Mouse (Mus musculus): ENCODE results near the gene Fn3krp.
A peak's percentile ranks its signal among the peaks of the same experiment; 100 is the strongest.

Gene Fn3krp

GRCm38 (mm10) chr11:121420830-121421552 lies at the start of gene Fn3krp:
Gene Fn3krp (plus strand): TSS chr11:121421401.
- peak; percentile 99 for DNase-seq (ENCODE audit: low read depth, low spot score)

- no peak for DNase-seq (ENCODE audit: low read depth, low spot score)
These were observed 47.9 kb upstream of the Fn3krp start for GRCm38 (mm10) chr11:121373305-121373704.

- no peak for DNase-seq (ENCODE audit: low read depth, low spot score)
These were observed 42.6 kb upstream of the Fn3krp start for GRCm38 (mm10) chr11:121378644-121379043.

- DNase-seq (ENCODE audit: low read depth, low spot score): no peak
These were observed 40.9 kb upstream of the Fn3krp start for GRCm38 (mm10) chr11:121380294-121380693.

- DNase-seq (ENCODE audit: low read depth, low spot score): peak; percentile 99
These were observed 33.2 kb upstream of the Fn3krp start, which contains the start of gene Rab40b for GRCm38 (mm10) chr11:121387750-121388553. Gene Rab40b (minus strand): TSS chr11:121388251.

GRCm38 (mm10) chr11:121388554-121388945 lies 32.7 kb upstream of the Fn3krp start:
- no peak for DNase-seq (ENCODE audit: low read depth, low spot score)

- DNase-seq (ENCODE audit: low read depth, low spot score): no peak
These were observed 30.4 kb upstream of the Fn3krp start for GRCm38 (mm10) chr11:121390793-121391192.

- no peak for DNase-seq (ENCODE audit: low read depth, low spot score)
These were observed 28.8 kb upstream of the Fn3krp start for GRCm38 (mm10) chr11:121392405-121392804.

GRCm38 (mm10) chr11:121407366-121408155 lies 13.6 kb upstream of the Fn3krp start:
- DNase-seq (ENCODE audit: low read depth, low spot score): peak; percentile 91

- no peak for DNase-seq (ENCODE audit: low read depth, low spot score)
These were observed 6.4 kb upstream of the Fn3krp start for GRCm38 (mm10) chr11:121414762-121415161.

- DNase-seq (ENCODE audit: low read depth, low spot score): no peak
These were observed 5.8 kb upstream of the Fn3krp start for GRCm38 (mm10) chr11:121415351-121415750.

GRCm38 (mm10) chr11:121417971-121418370 lies 3.2 kb upstream of the Fn3krp start:
- no peak for DNase-seq (ENCODE audit: low read depth, low spot score)

- no peak for DNase-seq (ENCODE audit: low read depth, low spot score)
These were observed 2.3 kb upstream of the Fn3krp start for GRCm38 (mm10) chr11:121418932-121419331.

- DNase-seq (ENCODE audit: low read depth, low spot score): no peak
These were observed 822 bp upstream of the Fn3krp start for GRCm38 (mm10) chr11:121420379-121420778.

GRCm38 (mm10) chr11:121421553-121422173 lies 462 bp downstream of the Fn3krp start:
- DNase-seq (ENCODE audit: low read depth, low spot score): no peak

GRCm38 (mm10) chr11:121433397-121433796 lies 12.2 kb downstream of the Fn3krp start:
- no peak for DNase-seq (ENCODE audit: low read depth, low spot score)

- DNase-seq (ENCODE audit: low read depth, low spot score): peak; percentile 91
These were observed 13.3 kb downstream of the Fn3krp start, which contains the start of gene Fn3k for GRCm38 (mm10) chr11:121434156-121435155. Gene Fn3k (plus strand): TSS chr11:121434913.

- DNase-seq (ENCODE audit: low read depth, low spot score): no peak
These were observed 16.0 kb downstream of the Fn3krp start for GRCm38 (mm10) chr11:121437236-121437635.

GRCm38 (mm10) chr11:121439686-121440292 lies 18.6 kb downstream of the Fn3krp start:
- no peak for DNase-seq (ENCODE audit: low read depth, low spot score)

- DNase-seq (ENCODE audit: low read depth, low spot score): no peak
These were observed 20.5 kb downstream of the Fn3krp start for GRCm38 (mm10) chr11:121441653-121442052.
